Mouse (Mus musculus): ENCODE data around the gene Gm15097.
A peak's percentile ranks its signal among the peaks of the same experiment; 100 is the strongest.
"Not testable (repeated sequence)": the region's sequence is repeated elsewhere in the genome, so short reads cannot be mapped to it uniquely, and the experiment has no call there.

Gene Gm15097

GRCm38 (mm10) chrX:149784173-149784572, at the start of gene Gm15097:
Gene Gm15097 (plus strand): TSS chrX:149784473.
- DNase-seq (ENCODE audit: low read depth, low spot score) = not testable (repeated sequence)

DNA sequence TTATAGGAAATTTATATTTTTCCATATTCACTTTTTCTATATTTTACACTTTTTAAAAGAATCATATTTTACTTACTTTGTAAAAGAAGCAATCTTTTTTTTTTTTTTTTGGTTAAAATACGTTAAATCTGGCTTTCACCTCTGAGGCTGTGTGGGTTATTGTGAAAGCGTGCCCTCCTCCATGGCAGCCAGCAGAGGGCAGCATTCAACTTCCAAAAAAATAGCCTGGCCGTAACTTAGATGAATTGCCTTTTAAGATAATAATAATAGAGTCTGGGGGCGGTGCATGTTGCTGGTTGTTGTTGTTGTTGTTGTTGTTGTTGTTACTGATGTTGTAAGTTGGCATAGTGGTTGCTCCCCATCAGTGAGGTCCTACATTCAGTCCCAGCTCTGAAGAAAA, 21.4 kb upstream of the Gm15097 start:
- peak; percentile 5 for DNase-seq (ENCODE audit: low read depth, low spot score)

GRCm38 (mm10) chrX:149811178-149811577, 26.9 kb downstream of the Gm15097 start:
- not testable (repeated sequence) for DNase-seq (ENCODE audit: low read depth, low spot score)
